Mouse (Mus musculus) gastrocnemius, postnatal 36 days (tissue): ENCODE data around the gene Gm13276. TPM values are rescaled to one million over a fixed set of nuclear protein-coding genes. Genes with fewer than 3 reads are reported as not detected.
"Not testable (repeated sequence)": the region's sequence is repeated elsewhere in the genome, so short reads cannot be mapped to it uniquely, and the experiment has no call there.

Source experiments
- DNase-seq, 2 experiments: peaks; one replicate each; pipeline ENCODE4 v3.0.0; 2022
- intact Hi-C: fragments of 180-260 bp; cut with DNase I; formaldehyde crosslinking; loops from one replicate; pipeline ENCODE4 v1.15.1; 2025
- long read RNA-seq, 2 experiments: library from polyadenylated mRNA; stranded (forward); transcript quantifications; one replicate each; pipeline ENCODE4 v2.0.0; 2021
- total RNA-seq, 2 experiments: library from RNA; stranded (reverse); gene quantifications; 2 replicates each; pipeline ENCODE4 v1.2.3; 2021

The Gm13276 gene
- not detected for total RNA-seq
- long read RNA-seq, experiment 1: 0 reads
- long read RNA-seq, experiment 2: 0 reads

GRCm38 (mm10) chr4:88785409-88785808 is at the start of gene Gm13276:
Gm13276 (plus strand) TSS chr4:88785709.
- intact Hi-C loops, DNase-seq: not testable (repeated sequence)

GRCm38 (mm10) chr4:88738480-88738879 is 47.0 kb upstream of the Gm13276 start:
- DNase-seq: peak; percentile 66 to 67
- intact Hi-C loops: no loop called here

GRCm38 (mm10) chr4:88739036-88739435 is 46.5 kb upstream of the Gm13276 start:
- intact Hi-C loops: no loop called here

GRCm38 (mm10) chr4:88741426-88741825 is 44.1 kb upstream of the Gm13276 start:
- no peak for DNase-seq
- intact Hi-C loops: no loop called here

More at GRCm38 (mm10) chr4:88739036-88739435, 46.5 kb upstream of the Gm13276 start:
- DNase-seq: no peak

GRCm38 (mm10) chr4:88742771-88743371 is 42.6 kb upstream of the Gm13276 start:
- intact Hi-C loops: no loop called here
- no peak for DNase-seq

GRCm38 (mm10) chr4:88744207-88744606 is 41.3 kb upstream of the Gm13276 start:
- intact Hi-C loops: no loop called here
- no peak for DNase-seq

GRCm38 (mm10) chr4:88749926-88750325 is 35.6 kb upstream of the Gm13276 start:
- DNase-seq: no peak
- intact Hi-C loops: no loop called here

GRCm38 (mm10) chr4:88754818-88755340 is 30.6 kb upstream of the Gm13276 start, which contains the start of gene Gm13271:
Gm13271 (plus strand) TSS chr4:88754868.
- DNase-seq: peak; percentile 59 to 71
- intact Hi-C loops: not testable (repeated sequence)

GRCm38 (mm10) chr4:88756581-88757513 is 28.7 kb upstream of the Gm13276 start:
- peak in 1 of 2 experiments; percentile 25 for DNase-seq
- intact Hi-C loops: not testable (repeated sequence)

- peak; percentile 74 to 90 for DNase-seq
- intact Hi-C loops: not testable (repeated sequence)
These were observed 27.9 kb upstream of the Gm13276 start for GRCm38 (mm10) chr4:88757628-88758031.

- intact Hi-C loops, DNase-seq: not testable (repeated sequence)
These were observed 26.8 kb upstream of the Gm13276 start for GRCm38 (mm10) chr4:88758751-88759150.

- intact Hi-C loops, DNase-seq: not testable (repeated sequence)
These were observed 25.8 kb upstream of the Gm13276 start, which contains the start of gene Gm13283 for GRCm38 (mm10) chr4:88759610-88760268. Gm13283 (plus strand) TSS chr4:88760119.

- intact Hi-C loops: not testable (repeated sequence)
- DNase-seq: peak; percentile 65 to 71
These were observed 25.1 kb upstream of the Gm13276 start for GRCm38 (mm10) chr4:88760431-88760830.

- DNase-seq: peak; percentile 55 to 68
- intact Hi-C loops: not testable (repeated sequence)
These were observed 23.7 kb upstream of the Gm13276 start for GRCm38 (mm10) chr4:88761776-88762175.

GRCm38 (mm10) chr4:88762341-88762740 is 23.2 kb upstream of the Gm13276 start:
- intact Hi-C loops, DNase-seq: not testable (repeated sequence)

GRCm38 (mm10) chr4:88763384-88764018 is 22.0 kb upstream of the Gm13276 start:
- intact Hi-C loops: not testable (repeated sequence)
- DNase-seq: peak; percentile 38 to 46

GRCm38 (mm10) chr4:88773534-88773933 is 12.0 kb upstream of the Gm13276 start, which contains the start of gene Gm13290:
Gm13290 (plus strand) TSS chr4:88773834.
- DNase-seq, intact Hi-C loops: not testable (repeated sequence)

- intact Hi-C loops, DNase-seq: not testable (repeated sequence)
These were observed 8.9 kb upstream of the Gm13276 start, which contains the start of gene Gm13289 for GRCm38 (mm10) chr4:88776622-88777021. Gm13289 (plus strand) TSS chr4:88776922.

- DNase-seq, intact Hi-C loops: not testable (repeated sequence)
These were observed 6.0 kb upstream of the Gm13276 start, which contains the start of gene Gm13272 for GRCm38 (mm10) chr4:88779550-88779949. Gm13272 (plus strand) TSS chr4:88779850.
